Mouse (Mus musculus) heart, adult 10 weeks (tissue): ENCODE measurements around the gene Gm18336. TPM values are rescaled to one million over a fixed set of nuclear protein-coding genes. Genes with fewer than 3 reads are reported as not detected.

Experiments used
- polyA plus RNA-seq: library from polyadenylated mRNA; stranded (reverse); fragments of 350-450 nt; fragmentation: Illumina TruSeq; extraction: RNeasy Lipid Tissue Mini Kit (QIAGEN cat#74804); gene quantifications from one replicate; pipeline ENCODE4 v1.2.3, GENCODE M21; 2014; ENCODE audit warnings: low read depth, low replicate concordance

The Gm18336 gene
- polyA plus RNA-seq: not detected

DNA sequence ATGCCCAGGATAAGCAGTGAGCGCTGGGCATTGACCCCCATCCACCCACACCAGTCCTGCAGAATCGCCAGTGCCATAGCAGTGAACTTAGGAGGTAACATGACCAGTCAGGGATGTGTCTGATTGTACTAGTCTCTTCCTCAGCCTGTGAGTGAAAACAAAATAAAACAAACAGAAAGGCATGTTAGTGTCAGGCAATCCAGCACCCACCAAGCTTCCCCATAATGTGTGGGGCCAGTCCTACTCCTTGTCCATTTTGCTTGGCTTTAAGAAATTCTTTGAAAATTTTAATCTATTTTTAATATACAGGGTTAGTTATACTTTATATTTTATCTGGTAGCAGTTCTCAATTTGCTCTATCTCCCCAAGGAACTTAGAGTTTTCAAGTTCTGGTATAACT is at the start of gene Gm18336:
TSS of gene Gm18336 (minus strand) at position 101 of the 400 bp plus-strand sequence.

DNA sequence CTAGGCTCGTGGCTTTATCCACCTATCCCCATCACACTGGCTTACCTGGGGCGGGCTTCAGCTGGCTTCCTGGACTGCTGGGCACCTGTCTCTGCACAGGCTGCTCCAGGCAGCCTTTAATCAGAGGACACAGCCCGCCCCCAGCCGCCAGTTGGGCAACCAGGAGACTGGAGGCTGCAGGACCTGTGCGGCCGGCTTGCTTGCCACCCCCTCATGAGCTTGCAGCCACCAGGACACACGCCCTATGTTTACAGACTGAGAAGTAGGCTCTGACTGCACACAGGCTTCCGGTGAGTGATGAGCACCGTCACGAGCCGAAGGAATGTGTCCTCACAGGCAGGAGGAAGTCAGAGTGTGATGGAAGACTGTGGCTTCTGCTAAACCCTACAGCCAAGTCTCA is 36.7 kb upstream of the Gm18336 start, which contains the start of gene Trex2:
TSS of gene Trex2 (minus strand) at position 93 of the 400 bp plus-strand sequence.

DNA sequence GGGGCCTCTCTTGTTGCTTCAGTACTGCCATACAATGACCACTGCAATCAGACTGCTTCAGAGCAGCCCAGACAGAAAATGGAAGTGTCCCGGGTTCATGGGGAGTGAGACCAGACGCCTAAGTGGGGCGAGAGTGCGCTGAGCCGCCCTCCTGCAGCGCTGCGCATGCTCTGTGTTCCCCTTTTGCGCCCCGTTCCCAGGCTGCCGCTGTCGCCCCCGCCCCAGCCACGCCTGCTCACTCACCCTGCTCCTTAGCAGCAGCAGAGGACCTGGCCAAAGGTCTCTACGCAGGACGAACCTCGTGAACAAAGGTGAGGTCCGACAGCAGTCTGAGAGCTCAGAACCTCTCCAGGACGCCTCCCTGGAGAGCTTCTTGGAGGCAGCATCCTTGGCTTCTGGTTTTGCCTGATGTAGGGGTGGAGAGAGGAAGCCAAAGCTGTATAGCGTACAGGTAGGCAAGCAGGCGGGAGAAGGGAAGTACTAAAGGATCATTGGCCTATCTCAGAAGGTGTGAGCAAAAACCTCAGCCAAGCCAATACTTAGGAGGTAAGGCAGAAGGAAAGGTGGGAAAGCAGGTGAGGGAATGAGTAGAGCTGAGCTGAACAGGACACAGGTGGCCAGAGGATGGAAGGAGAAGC is 12.5 kb upstream of the Gm18336 start, which contains the start of gene Zfp92:
TSS of gene Zfp92 (plus strand) at position 217 of the 638 bp plus-strand sequence.

Other genes starting within 250 kb of the Gm18336 start
- not detected for gene Xlr5b, start 249.9 kb downstream of the Gm18336 start, polyA plus RNA-seq
- not detected for gene DXBay18, start 249.3 kb downstream of the Gm18336 start, polyA plus RNA-seq
- not detected for gene Spin2d, start 221.7 kb downstream of the Gm18336 start, polyA plus RNA-seq
- gene Xlr3b, start 206.5 kb downstream of the Gm18336 start, polyA plus RNA-seq: 0.76 TPM
- gene Xlr4b, start 184.4 kb downstream of the Gm18336 start, polyA plus RNA-seq: 0.50 TPM
- gene F8a, start 170.4 kb downstream of the Gm18336 start, polyA plus RNA-seq: 4.1 TPM
- not detected for gene Xlr4c, start 155.6 kb downstream of the Gm18336 start, polyA plus RNA-seq
- gene Xlr3c, start 133.3 kb downstream of the Gm18336 start, polyA plus RNA-seq: not detected
- not detected for gene Xlr5a, start 105.8 kb downstream of the Gm18336 start, polyA plus RNA-seq
- gene Xlr5c, start 105.8 kb downstream of the Gm18336 start, polyA plus RNA-seq: not detected
- gene Gm45015, start 61.9 kb downstream of the Gm18336 start, polyA plus RNA-seq: not detected
- gene Zfp275, start 56.1 kb downstream of the Gm18336 start, polyA plus RNA-seq: 7.8 TPM
- not detected for gene Zfp92, start 12.4 kb upstream of the Gm18336 start, polyA plus RNA-seq
- gene Trex2, start 36.6 kb upstream of the Gm18336 start, polyA plus RNA-seq: not detected
- gene Haus7, start 60.3 kb upstream of the Gm18336 start, polyA plus RNA-seq: 8.6 TPM
- gene Bgn, start 84.9 kb upstream of the Gm18336 start, polyA plus RNA-seq: 227 TPM
- not detected for gene Atp2b3, start 104.3 kb upstream of the Gm18336 start, polyA plus RNA-seq
- gene Dusp9, start 240.7 kb upstream of the Gm18336 start, polyA plus RNA-seq: not detected